Mouse (Mus musculus) olfactory bulb, adult 2 months (tissue): ENCODE data around the gene Pgm5. TPM values are rescaled to one million over a fixed set of nuclear protein-coding genes. Genes with fewer than 3 reads are reported as not detected.

Experiments used
- H3K27ac ChIP-seq: fragments of 200-500 bp; 2 replicates; pipeline ENCODE4 v1.5.1; 2012; ENCODE audit warnings: low read depth, low read length; ENCODE audit not compliant: insufficient read depth
- H3K4me1 ChIP-seq: fragments of 200-500 bp; 2 replicates; pipeline ENCODE4 v1.6.1; 2012; ENCODE audit warnings: low read length; ENCODE audit not compliant: control insufficient read depth, insufficient read depth
- H3K4me3 ChIP-seq: fragments of 200-500 bp; 2 replicates; pipeline ENCODE4 v1.5.1; 2012; ENCODE audit warnings: mild to moderate bottlenecking, low read depth, low read length, moderate library complexity; ENCODE audit not compliant: insufficient read depth
- CTCF ChIP-seq: fragments of 200-500 bp; IDR thresholded peaks from 2 replicates; pipeline ENCODE4 v1.5.1; 2012; ENCODE audit warnings: low read depth, mild to moderate bottlenecking, low read length, moderate library complexity; ENCODE audit not compliant: insufficient read depth
- POLR2A ChIP-seq: fragments of 200-500 bp; IDR thresholded peaks from 2 replicates; pipeline ENCODE4 v1.6.1; 2012; ENCODE audit warnings: mild to moderate bottlenecking, low read depth, low read length, moderate library complexity; ENCODE audit not compliant: insufficient read depth
- WGBS: fragments of 180-500 bp; shearing (Covaris S2); methylation state at CpG from one replicate; pipeline ENCODE4 v1.1.7; 2018; 5-methylcytosine and 5-hydroxymethylcytosine counted together
- polyA plus RNA-seq: library from polyadenylated mRNA; stranded (reverse); fragments of >200 nt; gene quantifications from 2 replicates; pipeline ENCODE4 v1.2.4, GENCODE M21; 2012; ENCODE audit warnings: low replicate concordance; ENCODE audit not compliant: missing spikeins, insufficient read depth, insufficient read length

The Pgm5 gene
- polyA plus RNA-seq, 1 experiment = not detected

- no peak for TF ChIP-seq CTCF
- no peak for TF ChIP-seq POLR2A
- Histone ChIP-seq H3K4me1 (no peaks in the 10 kb centered on the region), H3K4me3 (no peak overlapping the region), H3K27ac (no peak overlapping the region)
- 80% methylated on average over 3 of the region's 3 CpGs for WGBS
These were observed 107.2 kb downstream of the Pgm5 start for GRCm38 (mm10) chr19:24754440-24754785.

- 46% methylated on average over 14 of the region's 14 CpGs for WGBS
- TF ChIP-seq CTCF = no peak
- no peak for TF ChIP-seq POLR2A
- H3K4me1 ChIP-seq = no peaks in the 10 kb centered on the region
- no peak overlapping the region for H3K27ac ChIP-seq
- H3K4me3 ChIP-seq = no peak overlapping the region
These were observed 107.8 kb downstream of the Pgm5 start for GRCm38 (mm10) chr19:24753617-24754439.

- TF ChIP-seq POLR2A (no peak), CTCF (no peak)
- WGBS = 96% methylated on average over 7 of the region's 7 CpGs
These were observed 108.6 kb downstream of the Pgm5 start for GRCm38 (mm10) chr19:24752873-24753538.

GRCm38 (mm10) chr19:24746266-24746875, 115.3 kb downstream of the Pgm5 start:
- 84% methylated on average over 4 of the region's 4 CpGs for whole genome bisulfite sequencing
- Histone ChIP-seq H3K4me3 (no peak overlapping the region), H3K27ac (no peak overlapping the region), H3K4me1 (no peaks in the 10 kb centered on the region)
- no peak for TF ChIP-seq CTCF
- no peak for TF ChIP-seq POLR2A

More at GRCm38 (mm10) chr19:24752873-24753538, 108.6 kb downstream of the Pgm5 start:
- Histone ChIP-seq H3K27ac (no peak overlapping the region), H3K4me1 (no peaks in the 10 kb centered on the region), H3K4me3 (no peak overlapping the region)

- Histone ChIP-seq H3K4me1 (0 out of 2 replicates have a peak, but pooled peaks cover 4% of the 10 kb centered on the region), H3K4me3 (no peak overlapping the region), H3K27ac (no peak overlapping the region)
- TF ChIP-seq CTCF = no peak
- no peak for TF ChIP-seq POLR2A
- 42% methylated on average over 6 of the region's 6 CpGs for WGBS
These were observed 119.0 kb downstream of the Pgm5 start for GRCm38 (mm10) chr19:24742606-24743005.

- no peak overlapping the region for H3K4me3 ChIP-seq
- 0 out of 2 replicates have a peak, but pooled peaks cover 4% of the 10 kb centered on the region for H3K4me1 ChIP-seq
- no peak overlapping the region for H3K27ac ChIP-seq
- TF ChIP-seq POLR2A = no peak
- TF ChIP-seq CTCF = no peak
- WGBS = 98% methylated on average over 3 of the region's 3 CpGs
These were observed 122.9 kb downstream of the Pgm5 start for GRCm38 (mm10) chr19:24738786-24739185.

- 83% methylated on average over 5 of the region's 5 CpGs for WGBS
- Histone ChIP-seq H3K27ac (no peak overlapping the region), H3K4me3 (no peak overlapping the region), H3K4me1 (0 out of 2 replicates have a peak, but pooled peaks cover 4% of the 10 kb centered on the region)
- TF ChIP-seq CTCF = no peak
- no peak for TF ChIP-seq POLR2A
These were observed 123.6 kb downstream of the Pgm5 start for GRCm38 (mm10) chr19:24738026-24738425.

GRCm38 (mm10) chr19:24735484-24736128, 126.0 kb downstream of the Pgm5 start:
- TF ChIP-seq POLR2A = no peak
- TF ChIP-seq CTCF = no peak

More at GRCm38 (mm10) chr19:24735484-24736128, 126.0 kb downstream of the Pgm5 start:
- Histone ChIP-seq H3K4me3 (no peak overlapping the region), H3K4me1 (0 out of 2 replicates have a peak, but pooled peaks cover 4% of the 10 kb centered on the region), H3K27ac (no peak overlapping the region)
- WGBS = 48% methylated on average over 6 of the region's 6 CpGs
